Mouse (Mus musculus) embryonic facial prominence, embryonic 14.5 days (tissue): ENCODE results near the gene Padi1. TPM values are rescaled to one million over a fixed set of nuclear protein-coding genes. Genes with fewer than 3 reads are reported as not detected.

Source experiments
- ATAC-seq: fragments of 200-750 bp; cut with Nextera tagmentation; 2 replicates; pipeline ENCODE4 v1.8.0; 2017; ENCODE audit warnings: low read depth, moderate number of reproducible peaks, moderate TSS enrichment
- DNase-seq: peaks from one replicate; pipeline ENCODE4 v3.0.0-alpha.2; 2015; ENCODE audit warnings: low spot score
- H3K27ac ChIP-seq: fragments of 300-500 bp; sonication (generic); replicated peaks from 2 replicates; pipeline ENCODE4 v1.5.1; 2014; ENCODE audit warnings: low read depth, mild to moderate bottlenecking, low read length, moderate library complexity
- H3K27me3 ChIP-seq: fragments of 300-500 bp; sonication (generic); replicated peaks from 2 replicates; pipeline ENCODE4 v1.6.1; 2014; ENCODE audit warnings: low read length; ENCODE audit not compliant: control insufficient read depth, insufficient read depth
- H3K36me3 ChIP-seq: fragments of 300-500 bp; sonication (generic); 2 replicates; pipeline ENCODE4 v1.6.1; 2014; ENCODE audit warnings: low read length, mixed read lengths; ENCODE audit not compliant: control insufficient read depth, insufficient read depth
- H3K4me1 ChIP-seq: fragments of 300-500 bp; sonication (generic); 2 replicates; pipeline ENCODE4 v1.6.1; 2014; ENCODE audit warnings: antibody characterized with exemption, low read length; ENCODE audit not compliant: control insufficient read depth, insufficient read depth
- H3K4me2 ChIP-seq: fragments of 300-500 bp; sonication (generic); 2 replicates; pipeline ENCODE4 v1.6.1; 2014; ENCODE audit warnings: low read depth, mild to moderate bottlenecking, low read length, moderate library complexity, mixed read lengths
- H3K4me3 ChIP-seq: fragments of 300-500 bp; sonication (generic); 2 replicates; pipeline ENCODE4 v1.5.1; 2014; ENCODE audit warnings: low read depth, mild to moderate bottlenecking, low read length
- H3K9ac ChIP-seq: fragments of 300-500 bp; sonication (generic); 2 replicates; pipeline ENCODE4 v1.6.1; 2014; ENCODE audit warnings: low read depth, mild to moderate bottlenecking, low read length, moderate library complexity, mixed read lengths
- H3K9me3 ChIP-seq: fragments of 300-500 bp; sonication (generic); 2 replicates; pipeline ENCODE4 v1.6.1; 2016; ENCODE audit warnings: low read length; ENCODE audit not compliant: control insufficient read depth
- WGBS: fragments of 180-500 bp; shearing (Covaris S2); extraction: QIAGEN DNeasy Blood & Tissue Kit; methylation state at CpG from one replicate; pipeline ENCODE4 v1.1.7; 2014; 5-methylcytosine and 5-hydroxymethylcytosine counted together
- polyA plus RNA-seq: library from polyadenylated mRNA; unstranded; fragments of >200 nt; fragmentation: Nextera tagmentation; extraction: Ambion mirVana; gene quantifications from 2 replicates; pipeline ENCODE4 v1.2.1, GENCODE M21; 2014

The Padi1 gene
- polyA plus RNA-seq, 1 experiment from 2014 or later = 0.28 TPM

DNA sequence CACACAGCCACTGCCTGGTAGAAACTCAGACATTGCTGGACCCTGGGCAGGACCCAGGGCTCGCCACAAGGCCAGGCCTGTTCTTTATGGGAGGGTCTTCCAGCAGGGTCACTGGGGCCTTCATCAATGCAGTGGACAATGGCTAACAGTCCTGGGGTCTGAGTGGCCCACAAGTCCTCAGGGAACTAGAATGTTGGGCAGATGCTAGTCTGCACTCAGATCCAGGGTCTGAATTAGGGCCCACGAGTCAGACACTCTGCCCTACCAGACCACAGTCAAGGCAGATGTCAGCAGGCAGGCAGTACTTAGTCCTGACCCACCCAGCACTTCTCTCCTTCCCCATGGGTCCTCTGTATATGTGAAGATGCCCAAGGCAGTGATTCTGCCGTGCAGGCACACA, 25.8 kb upstream of the Padi1 start:
- no peak for DNase-seq
- WGBS = 76% methylated on average over 3 of the region's 3 CpGs

GRCm38 (mm10) chr4:140870876-140871275, 25.3 kb upstream of the Padi1 start:
- Histone ChIP-seq H3K4me3 (no peak overlapping the region), H3K4me1 (peaks cover 4% of the 10 kb centered on the region; the same call in 1 of the 2 replicates), H3K27ac (no peak overlapping the region), H3K36me3 (no peaks in the 10 kb centered on the region), H3K4me2 (no peak overlapping the region), H3K9ac (no peak overlapping the region), H3K9me3 (peaks cover 11% of the 10 kb centered on the region; the same call in 1 of the 2 replicates), H3K27me3 (no peaks in the 10 kb centered on the region)
- DNase-seq = no peak
- ATAC-seq = no peak
- WGBS = 71% methylated on average over 7 of the region's 7 CpGs

More for the DNA sequence above, 25.8 kb upstream of the Padi1 start:
- no peak overlapping the region for H3K4me2 ChIP-seq
- no peak for ATAC-seq
- peaks cover 4% of the 10 kb centered on the region; the same call in 1 of the 2 replicates for H3K4me1 ChIP-seq
- H3K27me3 ChIP-seq = no peaks in the 10 kb centered on the region
- H3K27ac ChIP-seq = no peak overlapping the region
- H3K4me3 ChIP-seq = no peak overlapping the region
- no peak overlapping the region for H3K9ac ChIP-seq
- H3K36me3 ChIP-seq = no peaks in the 10 kb centered on the region
- H3K9me3 ChIP-seq = peaks cover 11% of the 10 kb centered on the region; the same call in 1 of the 2 replicates

DNA sequence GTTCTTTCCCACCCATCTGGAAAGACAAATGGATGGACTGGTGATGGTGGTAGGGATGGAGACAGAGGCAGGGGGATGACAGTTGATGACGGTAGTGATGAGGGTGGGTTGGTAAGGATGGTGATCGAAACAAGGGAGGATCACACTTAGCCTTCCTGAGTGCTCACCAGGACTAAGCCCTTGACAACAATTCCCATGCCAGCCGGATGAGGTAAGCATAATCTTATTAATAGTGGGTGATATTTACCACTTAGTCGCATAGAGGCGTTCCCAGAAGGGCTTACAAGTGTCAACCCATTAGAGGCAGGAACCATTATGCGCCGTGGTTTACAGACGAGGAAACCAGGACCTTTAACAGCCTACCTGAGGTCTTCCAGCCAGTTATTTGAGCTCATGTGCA, 24.4 kb upstream of the Padi1 start:
- Histone ChIP-seq H3K27me3 (no peaks in the 10 kb centered on the region), H3K9me3 (peaks cover 11% of the 10 kb centered on the region; the same call in 1 of the 2 replicates), H3K4me1 (peaks cover 4% of the 10 kb centered on the region; the same call in 1 of the 2 replicates), H3K36me3 (no peaks in the 10 kb centered on the region), H3K9ac (no peak overlapping the region), H3K4me2 (no peak overlapping the region), H3K4me3 (no peak overlapping the region), H3K27ac (no peak overlapping the region)
- no peak for ATAC-seq
- no peak for DNase-seq
- 90% methylated on average over 8 of the region's 8 CpGs for WGBS

GRCm38 (mm10) chr4:140868484-140869190, 23.1 kb upstream of the Padi1 start:
- Histone ChIP-seq H3K36me3 (no peaks in the 10 kb centered on the region), H3K4me1 (peaks cover 4% of the 10 kb centered on the region; the same call in 1 of the 2 replicates), H3K9ac (no peak overlapping the region), H3K27ac (no peak overlapping the region), H3K9me3 (peaks cover 7% of the 10 kb centered on the region; the same call in 1 of the 2 replicates), H3K4me2 (peak overlapping the region; percentile 26), H3K4me3 (no peak overlapping the region), H3K27me3 (no peaks in the 10 kb centered on the region)
- DNase-seq (peak; percentile 50), ATAC-seq (no peak; the same call in 1 of the 2 replicates)
- 3% methylated on average over 14 of the region's 14 CpGs for WGBS

DNA sequence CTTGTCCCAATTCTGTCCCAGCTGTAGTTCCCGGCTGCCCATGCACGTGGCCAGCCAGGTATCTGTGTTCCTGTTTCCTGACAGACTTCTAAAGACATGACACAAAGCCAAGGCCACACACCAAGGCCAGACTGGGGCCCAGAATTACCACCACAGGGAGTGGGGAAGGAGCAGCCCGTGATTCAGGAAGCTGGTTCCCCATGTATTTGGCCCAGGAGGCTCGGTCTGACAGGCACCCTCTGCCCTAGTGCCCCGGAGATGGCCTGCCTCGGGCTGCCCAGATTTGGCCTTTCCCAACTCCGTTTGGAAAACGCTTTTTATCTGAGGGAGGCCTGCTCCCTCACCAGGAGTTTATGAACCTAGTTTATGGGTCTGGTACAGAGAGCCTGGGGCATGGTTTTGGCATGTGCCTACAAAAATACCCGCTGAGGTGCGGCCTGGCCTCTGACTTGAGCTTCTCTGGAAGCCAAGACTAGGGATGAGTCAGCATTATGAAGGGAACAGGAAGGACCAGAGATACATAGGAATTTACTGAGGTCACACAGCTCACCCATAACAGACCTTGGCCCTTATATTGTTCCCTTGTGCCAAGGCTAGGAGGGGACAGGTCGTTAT, 16.6 kb upstream of the Padi1 start:
- Histone ChIP-seq H3K4me2 (no peak overlapping the region), H3K27me3 (no peaks in the 10 kb centered on the region), H3K4me1 (no peaks in the 10 kb centered on the region), H3K9ac (no peak overlapping the region), H3K4me3 (no peak overlapping the region), H3K9me3 (no peaks in the 10 kb centered on the region), H3K36me3 (no peaks in the 10 kb centered on the region), H3K27ac (no peak overlapping the region)
- WGBS = 76% methylated on average over 11 of the region's 11 CpGs
- ATAC-seq (no peak), DNase-seq (no peak)

DNA sequence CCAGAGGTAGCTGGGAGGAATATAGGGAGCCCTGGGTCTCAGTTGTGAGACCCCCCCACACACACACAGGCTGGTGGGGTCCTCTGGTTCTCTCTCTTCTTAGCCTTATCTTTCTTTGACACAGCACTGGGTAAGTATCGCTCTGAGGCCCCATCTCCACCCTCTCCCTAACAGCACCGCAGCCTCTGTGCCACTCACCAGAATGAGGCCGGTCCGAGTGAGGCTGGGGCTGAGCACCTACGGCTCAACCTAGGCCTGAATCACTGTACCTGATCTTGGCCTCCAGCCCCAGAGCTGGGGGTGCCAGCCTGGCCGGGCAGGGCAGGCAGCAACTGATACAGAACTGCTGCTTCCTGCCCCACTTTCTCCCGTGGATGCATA, 15.2 kb upstream of the Padi1 start:
- H3K36me3 ChIP-seq = no peaks in the 10 kb centered on the region
- H3K4me3 ChIP-seq = no peak overlapping the region
- H3K27ac ChIP-seq = no peak overlapping the region
- H3K9ac ChIP-seq = no peak overlapping the region
- no peaks in the 10 kb centered on the region for H3K4me1 ChIP-seq
- ATAC-seq = no peak
- no peak overlapping the region for H3K4me2 ChIP-seq
- H3K9me3 ChIP-seq = no peaks in the 10 kb centered on the region
- H3K27me3 ChIP-seq = no peaks in the 10 kb centered on the region
- no peak for DNase-seq
- WGBS = 91% methylated on average over 7 of the region's 7 CpGs

GRCm38 (mm10) chr4:140860125-140860766, 14.7 kb upstream of the Padi1 start:
- H3K36me3 ChIP-seq = no peaks in the 10 kb centered on the region
- H3K9ac ChIP-seq = no peak overlapping the region
- DNase-seq (no peak), ATAC-seq (no peak)
- H3K27ac ChIP-seq = no peak overlapping the region
- H3K27me3 ChIP-seq = no peaks in the 10 kb centered on the region
- no peak overlapping the region for H3K4me3 ChIP-seq
- 58% methylated on average over 7 of the region's 7 CpGs for WGBS
- H3K9me3 ChIP-seq = no peaks in the 10 kb centered on the region
- H3K4me1 ChIP-seq = no peaks in the 10 kb centered on the region
- H3K4me2 ChIP-seq = no peak overlapping the region

DNA sequence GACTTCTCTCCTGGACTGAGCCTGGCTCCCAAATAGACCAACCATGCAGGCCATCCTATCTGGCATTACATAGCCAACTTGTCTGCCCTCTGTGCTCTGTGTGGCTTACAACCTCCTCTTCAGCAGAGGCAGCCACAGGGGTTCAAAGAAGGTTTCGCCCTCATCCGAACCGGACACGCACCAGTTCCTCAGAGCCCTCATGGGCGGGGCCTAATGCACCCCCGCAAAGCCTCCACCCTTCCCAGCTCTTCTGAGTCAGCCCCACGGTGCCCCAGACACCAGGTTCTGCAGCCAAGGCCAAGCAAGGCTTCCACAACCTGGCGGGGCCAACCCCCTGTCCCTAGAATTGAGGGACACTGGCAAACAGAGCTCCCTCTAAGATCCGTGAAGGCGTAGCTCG, 13.7 kb upstream of the Padi1 start:
- no peak overlapping the region for H3K4me3 ChIP-seq
- no peak overlapping the region for H3K4me2 ChIP-seq
- H3K9ac ChIP-seq = no peak overlapping the region
- H3K27ac ChIP-seq = no peak overlapping the region
- H3K36me3 ChIP-seq = no peaks in the 10 kb centered on the region
- no peaks in the 10 kb centered on the region for H3K4me1 ChIP-seq
- H3K9me3 ChIP-seq = no peaks in the 10 kb centered on the region
- DNase-seq = no peak
- no peaks in the 10 kb centered on the region for H3K27me3 ChIP-seq
- no peak for ATAC-seq
- 81% methylated on average over 11 of the region's 11 CpGs for WGBS
